Mouse (Mus musculus): ENCODE measurements around the gene Rubcnl.

Rubcnl gene

GRCm38 (mm10) chr14:75069356-75069979, 53.6 kb downstream of the Rubcnl start:
- no peak for DNase-seq (ENCODE audit: low spot score in 2 of 2)

- no peak for DNase-seq (ENCODE audit: low spot score in 2 of 2)
Observed at GRCm38 (mm10) chr14:75071091-75071490, 55.3 kb downstream of the Rubcnl start.

- DNase-seq (ENCODE audit: low spot score in 2 of 2): no peak
Observed at GRCm38 (mm10) chr14:75075299-75076180, 59.7 kb downstream of the Rubcnl start.

GRCm38 (mm10) chr14:75077946-75078345, 62.1 kb downstream of the Rubcnl start:
- DNase-seq (ENCODE audit: low spot score in 2 of 2): no peak

Measured in right cerebral cortex, postnatal 36 days (tissue).